Mouse (Mus musculus): Measurements from ENCODE around the gene Zscan4-ps2. TPM values are rescaled to one million over a fixed set of nuclear protein-coding genes. Genes with fewer than 3 reads are reported as not detected.
"Not testable (repeated sequence)": the region's sequence is repeated elsewhere in the genome, so short reads cannot be mapped to it uniquely, and the experiment has no call there.

The Zscan4-ps2 gene
- not detected in 2 replicates for polyA plus RNA-seq (2016; fragmentation: Nextera tagmentation; extraction: Ambion mirVana)

GRCm38 (mm10) chr7:11514010-11514409, at the start of gene Zscan4-ps2:
Zscan4-ps2 (plus strand) TSS chr7:11514310.
- not testable (repeated sequence) for H3K27ac ChIP-seq; H3K9me3 ChIP-seq; H3K36me3 ChIP-seq; DNase-seq (ENCODE audit: low spot score); H3K27me3 ChIP-seq (ENCODE audit: insufficient read depth, poor library complexity, severe bottlenecking); H3K4me1 ChIP-seq (replicated peaks); H3K4me3 ChIP-seq
- 85% methylated on average over 1 of the region's 1 CpGs for WGBS

Other genes starting within 250 kb of the Zscan4-ps2 start
- not detected in 2 replicates for gene Zscan4e, start 203.6 kb upstream of the Zscan4-ps2 start, polyA plus RNA-seq (2016; fragmentation: Nextera tagmentation; extraction: Ambion mirVana)
- not detected in 2 replicates for gene Zscan4f, start 116.4 kb upstream of the Zscan4-ps2 start, polyA plus RNA-seq (2016; fragmentation: Nextera tagmentation; extraction: Ambion mirVana)
- gene Zscan4-ps3, start 95.0 kb downstream of the Zscan4-ps2 start, polyA plus RNA-seq (2016; fragmentation: Nextera tagmentation; extraction: Ambion mirVana) = not detected in 2 replicates
- gene Vmn1r72, start 165.8 kb downstream of the Zscan4-ps2 start, polyA plus RNA-seq (2016; fragmentation: Nextera tagmentation; extraction: Ambion mirVana) = not detected in 2 replicates
- gene Vmn1r73, start 216.0 kb downstream of the Zscan4-ps2 start, polyA plus RNA-seq (2016; fragmentation: Nextera tagmentation; extraction: Ambion mirVana) = not detected in 2 replicates

All from hindbrain, embryonic 10.5 days (tissue).